Mouse (Mus musculus): Measurements from ENCODE around the gene Dlgap1. TPM values are rescaled to one million over a fixed set of nuclear protein-coding genes. Genes with fewer than 3 reads are reported as not detected.
"Not testable (repeated sequence)": the region's sequence is repeated elsewhere in the genome, so short reads cannot be mapped to it uniquely, and the experiment has no call there.

Dlgap1 gene
- polyA plus RNA-seq, 1 experiment = not detected

DNA sequence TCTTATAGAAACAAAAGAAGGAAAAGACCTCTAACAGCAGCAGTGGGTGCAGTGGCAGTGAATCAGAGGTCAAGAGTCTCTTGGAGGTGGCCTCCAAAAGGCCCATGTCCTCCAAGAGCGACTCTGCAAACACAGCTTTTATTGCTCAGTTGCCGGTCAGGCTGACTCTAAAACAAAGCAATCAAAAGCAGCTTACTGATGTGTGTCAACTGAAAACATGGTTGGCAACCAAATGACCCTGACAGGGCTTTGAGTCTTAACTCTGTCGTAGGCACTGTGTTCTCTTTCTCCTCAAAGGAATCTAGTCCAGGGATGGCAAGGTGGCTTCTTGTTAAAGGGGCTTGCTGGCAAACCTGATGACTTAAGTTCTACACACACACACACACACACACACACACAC, 840.9 kb downstream of the Dlgap1 start:
- H3K36me3 ChIP-seq (replicated peaks; ENCODE audit: low read length) = no peaks in the 10 kb centered on the region
- peaks cover 2% of the 10 kb centered on the region for H3K27me3 ChIP-seq (replicated peaks)
- no peak for TF ChIP-seq FLI1 (IDR thresholded peaks at IDR 0.05; ENCODE audit: low read length)
- no peaks in the 10 kb centered on the region for H3K4me1 ChIP-seq
- peaks cover 5% of the 10 kb centered on the region for H3K9me3 ChIP-seq
- H3K4me3 ChIP-seq (replicated peaks) = no peak overlapping the region

DNA sequence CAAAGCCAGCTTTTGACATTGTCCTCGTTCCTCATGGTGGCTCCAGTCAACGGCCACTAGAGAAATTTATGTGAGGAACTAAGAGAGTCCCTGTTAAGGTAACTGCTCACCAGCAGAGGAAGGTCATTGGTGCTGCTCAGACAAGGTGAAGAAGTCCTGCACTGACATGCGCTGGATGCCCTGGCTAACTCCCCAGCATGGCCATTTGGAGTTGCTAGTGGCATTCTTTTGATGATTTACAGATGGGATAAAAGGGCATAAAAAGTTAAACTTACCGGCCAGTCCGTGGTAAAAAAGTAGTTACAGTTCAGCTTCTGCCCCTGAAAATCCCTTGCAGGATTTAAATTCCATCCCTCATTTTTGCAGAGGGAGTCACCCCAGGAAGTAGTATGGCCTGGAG, 841.9 kb downstream of the Dlgap1 start:
- TF ChIP-seq GATA1 (IDR thresholded peaks at IDR 0.05; ENCODE audit: borderline replicate concordance, low read length) (no peak), FLI1 (IDR thresholded peaks at IDR 0.05; ENCODE audit: low read length) (no peak)
- H3K27me3 ChIP-seq (replicated peaks) = peaks cover 4% of the 10 kb centered on the region

DNA sequence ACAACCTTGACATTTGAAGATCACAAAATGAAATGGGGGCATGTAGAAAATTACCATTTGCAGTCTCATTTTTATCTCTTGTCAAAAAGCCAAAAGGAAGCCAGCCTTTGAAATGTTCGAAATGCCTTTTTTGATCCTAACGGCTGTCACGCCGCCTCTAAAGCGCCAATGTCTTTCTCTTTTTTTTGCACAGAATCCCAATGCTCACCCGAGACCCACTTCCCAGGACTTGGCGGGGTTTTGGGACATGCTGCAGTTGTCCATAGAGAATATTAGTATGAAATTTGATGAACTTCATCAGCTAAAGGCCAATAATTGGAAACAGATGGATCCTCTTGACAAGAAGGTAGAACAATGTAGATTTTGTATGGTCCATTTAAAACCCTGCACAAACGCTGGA, 846.1 kb downstream of the Dlgap1 start:
- Histone ChIP-seq H3K4me1 (peaks cover 7% of the 10 kb centered on the region; the same call in 1 of the 2 replicates), H3K4me3 (replicated peaks) (no peak overlapping the region), H3K36me3 (replicated peaks; ENCODE audit: low read length) (no peaks in the 10 kb centered on the region), H3K27me3 (replicated peaks) (peaks cover 34% of the 10 kb centered on the region), H3K9me3 (no peaks in the 10 kb centered on the region)
- TF ChIP-seq FLI1 (IDR thresholded peaks at IDR 0.05; ENCODE audit: low read length) = no peak
- no peak for TF ChIP-seq GATA1 (IDR thresholded peaks at IDR 0.05; ENCODE audit: borderline replicate concordance, low read length)

More for the DNA sequence above, 841.9 kb downstream of the Dlgap1 start:
- Histone ChIP-seq H3K36me3 (replicated peaks; ENCODE audit: low read length) (no peaks in the 10 kb centered on the region), H3K4me1 (no peaks in the 10 kb centered on the region), H3K4me3 (replicated peaks) (no peak overlapping the region), H3K9me3 (peaks cover 2% of the 10 kb centered on the region; the same call in 1 of the 2 replicates)

GRCm38 (mm10) chr17:70817862-70818451, 849.1 kb downstream of the Dlgap1 start:
- Histone ChIP-seq H3K4me3 (replicated peaks) (peak overlapping the region; percentile 86), H3K36me3 (replicated peaks; ENCODE audit: low read length) (no peaks in the 10 kb centered on the region), H3K27me3 (replicated peaks) (peaks cover 43% of the 10 kb centered on the region), H3K4me1 (peaks cover 7% of the 10 kb centered on the region; the same call in 1 of the 2 replicates), H3K9me3 (no peaks in the 10 kb centered on the region)
- TF ChIP-seq GATA1 (IDR thresholded peaks at IDR 0.05; ENCODE audit: borderline replicate concordance, low read length) (no peak), FLI1 (IDR thresholded peaks at IDR 0.05; ENCODE audit: low read length) (no peak)

- Histone ChIP-seq H3K9me3 (no peaks in the 10 kb centered on the region), H3K27me3 (replicated peaks) (peaks cover 25% of the 10 kb centered on the region), H3K4me3 (replicated peaks) (no peak overlapping the region), H3K4me1 (peaks cover 2% of the 10 kb centered on the region; the same call in 1 of the 2 replicates), H3K36me3 (replicated peaks; ENCODE audit: low read length) (no peaks in the 10 kb centered on the region)
- no peak for TF ChIP-seq FLI1 (IDR thresholded peaks at IDR 0.05; ENCODE audit: low read length)
- TF ChIP-seq GATA1 (IDR thresholded peaks at IDR 0.05; ENCODE audit: borderline replicate concordance, low read length) = no peak
Observed at GRCm38 (mm10) chr17:70823083-70823482, 854.2 kb downstream of the Dlgap1 start.

- H3K4me1 ChIP-seq = no peaks in the 10 kb centered on the region; the same call in 1 of the 2 replicates
- no peaks in the 10 kb centered on the region for H3K9me3 ChIP-seq
- no peak for TF ChIP-seq FLI1 (IDR thresholded peaks at IDR 0.05; ENCODE audit: low read length)
- no peak for TF ChIP-seq GATA1 (IDR thresholded peaks at IDR 0.05; ENCODE audit: borderline replicate concordance, low read length)
- no peaks in the 10 kb centered on the region for H3K36me3 ChIP-seq (replicated peaks; ENCODE audit: low read length)
- peaks cover 10% of the 10 kb centered on the region for H3K27me3 ChIP-seq (replicated peaks)
- H3K4me3 ChIP-seq (replicated peaks) = no peak overlapping the region
Observed at GRCm38 (mm10) chr17:70826227-70826626, 857.4 kb downstream of the Dlgap1 start.

- H3K36me3 ChIP-seq (replicated peaks; ENCODE audit: low read length); H3K4me1 ChIP-seq; H3K9me3 ChIP-seq; H3K4me3 ChIP-seq (replicated peaks): not testable (repeated sequence)
- H3K27me3 ChIP-seq (replicated peaks) = peaks cover 13% of the 10 kb centered on the region
Observed at GRCm38 (mm10) chr17:70827463-70828179, 858.7 kb downstream of the Dlgap1 start.

- H3K36me3 ChIP-seq (replicated peaks; ENCODE audit: low read length) = no peaks in the 10 kb centered on the region
- H3K27me3 ChIP-seq (replicated peaks) = peaks cover 18% of the 10 kb centered on the region
- peaks cover 6% of the 10 kb centered on the region for H3K9me3 ChIP-seq
- H3K4me3 ChIP-seq (replicated peaks) = no peak overlapping the region
- no peaks in the 10 kb centered on the region; the same call in 1 of the 2 replicates for H3K4me1 ChIP-seq
- TF ChIP-seq GATA1 (IDR thresholded peaks at IDR 0.05; ENCODE audit: borderline replicate concordance, low read length) (no peak), FLI1 (IDR thresholded peaks at IDR 0.05; ENCODE audit: low read length) (no peak)
Observed at GRCm38 (mm10) chr17:70828180-70828528, 859.3 kb downstream of the Dlgap1 start.

GRCm38 (mm10) chr17:70828569-70828968, 859.7 kb downstream of the Dlgap1 start:
- Histone ChIP-seq H3K4me3 (replicated peaks) (no peak overlapping the region), H3K27me3 (replicated peaks) (peaks cover 21% of the 10 kb centered on the region), H3K4me1 (no peaks in the 10 kb centered on the region; the same call in 1 of the 2 replicates), H3K36me3 (replicated peaks; ENCODE audit: low read length) (no peaks in the 10 kb centered on the region), H3K9me3 (peaks cover 6% of the 10 kb centered on the region)
- TF ChIP-seq FLI1 (IDR thresholded peaks at IDR 0.05; ENCODE audit: low read length) = no peak
- TF ChIP-seq GATA1 (IDR thresholded peaks at IDR 0.05; ENCODE audit: borderline replicate concordance, low read length) = no peak

DNA sequence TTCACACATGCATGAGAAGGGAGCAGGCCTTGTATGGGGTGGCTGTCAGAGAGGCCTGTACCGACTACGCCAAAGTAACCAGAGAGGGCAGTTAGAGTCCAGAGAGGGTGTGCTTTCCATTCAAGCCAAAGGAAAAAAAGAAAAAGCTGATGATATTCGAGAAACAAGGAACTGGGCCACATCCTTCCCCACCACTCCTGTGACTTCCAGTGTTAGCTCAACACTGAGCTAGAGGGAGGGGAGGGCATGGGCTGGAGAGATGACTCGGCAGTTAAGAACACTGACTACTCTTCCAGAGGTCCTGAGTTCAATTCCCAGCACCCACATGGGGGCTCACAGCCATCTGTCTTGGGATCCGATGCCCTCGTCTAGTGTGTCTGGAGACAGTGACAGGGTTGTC, 860.3 kb downstream of the Dlgap1 start:
- no peaks in the 10 kb centered on the region for H3K36me3 ChIP-seq (replicated peaks; ENCODE audit: low read length)
- peaks cover under 1% of the 10 kb centered on the region for H3K4me1 ChIP-seq
- H3K9me3 ChIP-seq = peaks cover 6% of the 10 kb centered on the region
- peaks cover 25% of the 10 kb centered on the region for H3K27me3 ChIP-seq (replicated peaks)
- no peak overlapping the region for H3K4me3 ChIP-seq (replicated peaks)
- TF ChIP-seq GATA1 (IDR thresholded peaks at IDR 0.05; ENCODE audit: borderline replicate concordance, low read length) (no peak), FLI1 (IDR thresholded peaks at IDR 0.05; ENCODE audit: low read length) (no peak)
